Mouse (Mus musculus): ENCODE results near the gene Trmt10a.
A peak's percentile ranks its signal among the peaks of the same experiment; 100 is the strongest.

The Trmt10a gene

GRCm38 (mm10) chr3:138197556-138197955, 54.3 kb downstream of the Trmt10a start:
- no peak for DNase-seq (ENCODE audit: low read depth)

GRCm38 (mm10) chr3:138197973-138198721, 54.9 kb downstream of the Trmt10a start:
- DNase-seq (ENCODE audit: low read depth) = peak; percentile 90

- DNase-seq (ENCODE audit: low read depth) = no peak
Observed at GRCm38 (mm10) chr3:138198722-138199068, 55.4 kb downstream of the Trmt10a start.

GRCm38 (mm10) chr3:138208821-138209220, 65.6 kb downstream of the Trmt10a start:
- DNase-seq (ENCODE audit: low read depth) = no peak
